Comparison of ENCODE assay signal across 8 mouse cellular contexts in genomic region chr4:134496595-134497210, GRCm38 (mm10). TPM values are rescaled to one million over a fixed set of nuclear protein-coding genes. Genes with fewer than 3 reads are reported as not detected.
DNase-seq lines count a peak whose midpoint lies in the region; ATAC-seq and TF ChIP-seq lines count a peak whose summit lies in the region.

TSS of gene Paqr7 (plus strand) at chr4:134496697.

- peak; percentile 57 for TF ChIP-seq POLR2A in myocyte (IDR thresholded peaks at IDR 0.05; ENCODE audit: insufficient read length, low read depth)

- peaks cover 20% of the 10 kb centered on the region for H3K4me1 ChIP-seq in forebrain, embryonic 12.5 days
- H3K4me1 ChIP-seq in heart, embryonic 15.5 days (replicated peaks): peaks cover 46% of the 10 kb centered on the region
- peaks cover 63% of the 10 kb centered on the region for H3K4me1 ChIP-seq in liver, embryonic 13.5 days (replicated peaks)

- no peaks in the 10 kb centered on the region for H3K36me3 ChIP-seq in forebrain, embryonic 12.5 days (replicated peaks)
- H3K36me3 ChIP-seq in heart, embryonic 15.5 days: no peaks in the 10 kb centered on the region
- H3K36me3 ChIP-seq in liver, embryonic 13.5 days: no peaks in the 10 kb centered on the region
- H3K36me3 ChIP-seq in myocyte (ENCODE audit: control insufficient read depth, insufficient read depth): no peaks in the 10 kb centered on the region

- no peaks in the 10 kb centered on the region for H3K79me2 ChIP-seq in myocyte (ENCODE audit: control insufficient read depth, insufficient read depth)

- H3K4me2 ChIP-seq in forebrain, embryonic 12.5 days: peak within 1 kb of the TSS; percentile 98
- peak within 1 kb of the TSS; percentile 96 for H3K4me2 ChIP-seq in heart, embryonic 15.5 days
- peak within 1 kb of the TSS; percentile 93 for H3K4me2 ChIP-seq in liver, embryonic 13.5 days
- H3K4me2 ChIP-seq in myocyte (ENCODE audit: low read depth): peak within 1 kb of the TSS; percentile 66

- H3K27ac ChIP-seq in forebrain, embryonic 12.5 days: peak within 1 kb of the TSS; percentile 21
- H3K27ac ChIP-seq in heart, embryonic 15.5 days: peak within 1 kb of the TSS; percentile 93
- peak within 1 kb of the TSS; percentile 83 for H3K27ac ChIP-seq in liver, embryonic 13.5 days

- no peak within 1 kb of the TSS for H3ac ChIP-seq in myocyte (ENCODE audit: control insufficient read depth, insufficient read length)

- peak within 1 kb of the TSS; percentile 64 for H3K9ac ChIP-seq in forebrain, embryonic 12.5 days
- H3K9ac ChIP-seq in heart, embryonic 15.5 days: peak within 1 kb of the TSS; percentile 68
- peak within 1 kb of the TSS; percentile 71 for H3K9ac ChIP-seq in liver, embryonic 13.5 days

- no peaks in the 10 kb centered on the region for H3K9me3 ChIP-seq in forebrain, embryonic 12.5 days
- no peaks in the 10 kb centered on the region for H3K9me3 ChIP-seq in heart, embryonic 15.5 days (replicated peaks)
- H3K9me3 ChIP-seq in liver, embryonic 13.5 days (replicated peaks): no peaks in the 10 kb centered on the region

- peak within 1 kb of the TSS; percentile 54 for H3K4me3 ChIP-seq in forebrain, embryonic 12.5 days (replicated peaks)
- H3K4me3 ChIP-seq in heart, embryonic 15.5 days: peak within 1 kb of the TSS; percentile 66
- peak within 1 kb of the TSS; percentile 62 for H3K4me3 ChIP-seq in liver, embryonic 13.5 days (replicated peaks)
- H3K4me3 ChIP-seq in myocyte: peak within 1 kb of the TSS; percentile 21

- peak; percentile 53 for DNase-seq in c-Kit-positive CD71-positive TER-119-negative erythroid progenitor cells, embryonic 14.5 days (ENCODE audit: low read depth)
- peak; percentile 83 for DNase-seq in kidney, postnatal 10 days
- DNase-seq in liver, embryonic 13.5 days: peak; percentile 74
- DNase-seq in spleen, postnatal 4 days (ENCODE audit: low spot score in 2 of 2): peak; percentile 85 to 91

- 2% methylated on average over 35 of the region's 35 CpGs for WGBS in forebrain, embryonic 12.5 days
- 2% methylated on average over 35 of the region's 35 CpGs for WGBS in heart, embryonic 15.5 days
- WGBS in liver, embryonic 13.5 days (ENCODE audit: insufficient replicate concordance): under 1% methylated on average over 35 of the region's 35 CpGs

- peak; percentile 27 for ATAC-seq in CD4-positive, CD25-positive, alpha-beta regulatory T cell, adult 4 months
- ATAC-seq in forebrain, embryonic 12.5 days (ENCODE audit: low FRiP score): peak; percentile 67
- ATAC-seq in heart, embryonic 15.5 days (replicated peaks; ENCODE audit: insufficient number of reproducible peaks, insufficient read depth, low FRiP score, low read depth): peak; percentile 71
- ATAC-seq in liver, embryonic 13.5 days (ENCODE audit: low read depth): peak; percentile 88

- H3K27me3 ChIP-seq in forebrain, embryonic 12.5 days: peaks cover 2% of the 10 kb centered on the region; the same call in 1 of the 2 replicates
- no peaks in the 10 kb centered on the region for H3K27me3 ChIP-seq in heart, embryonic 15.5 days
- H3K27me3 ChIP-seq in liver, embryonic 13.5 days: no peaks in the 10 kb centered on the region
- no peaks in the 10 kb centered on the region for H3K27me3 ChIP-seq in myocyte (ENCODE audit: control insufficient read depth, insufficient read depth, insufficient read length)

TF ChIP-seq in myocyte, 11 proteins besides CTCF, POLR2A, EP300 and RAD21:
- TF ChIP-seq MYOG (IDR thresholded peaks at IDR 0.05; ENCODE audit: control insufficient read depth in 1 of 3, insufficient read depth in 1 of 3, insufficient read length in 2 of 3, low read depth in 2 of 3) (peak in 1 of 3 experiments; percentile 5), USF1 (IDR thresholded peaks at IDR 0.05; ENCODE audit: low read depth) (no peak), MYOD1 (IDR thresholded peaks at IDR 0.05; ENCODE audit: control insufficient read depth in 1 of 3, insufficient read length in 2 of 3, low read depth in 2 of 3) (peak in 1 of 3 experiments; percentile 51), REST (IDR thresholded peaks at IDR 0.05; ENCODE audit: insufficient read depth, insufficient read length) (no peak), TCF3 (IDR thresholded peaks at IDR 0.05; ENCODE audit: insufficient read length, low read depth) (no peak), TCF12 (IDR thresholded peaks at IDR 0.05; ENCODE audit: insufficient read depth, poor library complexity, severe bottlenecking) (no peak), POLR2AphosphoS2 (IDR thresholded peaks at IDR 0.05; ENCODE audit: insufficient read length, low read depth) (peak; percentile 34), SRF (IDR thresholded peaks at IDR 0.05; ENCODE audit: control insufficient read depth, insufficient read length, low read depth) (no peak), CEBPB (IDR thresholded peaks at IDR 0.05; ENCODE audit: insufficient read depth, poor library complexity, severe bottlenecking) (0 out of 2 replicates have a peak, but pooled peaks have one; percentile 19), MAX (IDR thresholded peaks at IDR 0.05; ENCODE audit: low read depth) (no peak), E2F4 (IDR thresholded peaks at IDR 0.05; ENCODE audit: insufficient read depth) (no peak)

RNA-seq across cellular contexts. Expression of gene Paqr7, which starts in this region (rescaled TPM):
- 10 to 100 TPM; 21.3 to 56.0 TPM for polyA plus RNA-seq in CD4-positive, CD25-positive, alpha-beta regulatory T cell, adult 4 months (2017; shearing (Covaris generic))
- 3.8 and 4.9 TPM in 2 replicates for polyA plus RNA-seq in forebrain, embryonic 12.5 days (2016; fragmentation: Nextera tagmentation; extraction: Ambion mirVana)
- 11.7 and 11.9 TPM in 2 replicates for polyA plus RNA-seq in heart, embryonic 15.5 days (2015; fragmentation: Nextera tagmentation; extraction: Ambion mirVana)
- polyA plus RNA-seq in liver, embryonic 13.5 days (2015; fragmentation: Nextera tagmentation; extraction: Ambion mirVana): 6.5 and 7.4 TPM in 2 replicates
- polyA plus RNA-seq in myocyte (2012; fragmentation: generic; extraction: Trizol): 9.5 TPM

Comparison
In these comparisons a context has a peak if more than half of its experiments do, and no peak if none do; other contexts are left out.
1. Peak in every context shown above with its lines: DNase-seq, ATAC-seq, H3K4me3 ChIP-seq and H3K27ac ChIP-seq.
2. ATAC-seq: peak in every context shown above with its lines; median percentile 88 in liver, embryonic 13.5 days; 71 in heart, embryonic 15.5 days; 67 in forebrain, embryonic 12.5 days; 27 in CD4-positive, CD25-positive, alpha-beta regulatory T cell, adult 4 months.
3. H3K27ac ChIP-seq: peak in every context shown above with its lines; median percentile 93 in heart, embryonic 15.5 days; 83 in liver, embryonic 13.5 days; 21 in forebrain, embryonic 12.5 days.